Mouse (Mus musculus): Measurements from ENCODE around the gene Fam210b. TPM values are rescaled to one million over a fixed set of nuclear protein-coding genes. Genes with fewer than 3 reads are reported as not detected.
"Not testable (repeated sequence)": the region's sequence is repeated elsewhere in the genome, so short reads cannot be mapped to it uniquely, and the experiment has no call there.

Fam210b gene
- total RNA-seq (2021): 1 to 10 TPM; 6.1 to 6.5 TPM

GRCm38 (mm10) chr2:172345258-172345738, at the start of gene Fam210b:
Gene Fam210b, plus strand, starts transcription at chr2:172345565.
- intact Hi-C loops (cut with DNase I): no loop called here
- peak; percentile 96 for DNase-seq (ENCODE audit: low spot score)

GRCm38 (mm10) chr2:172298083-172298482, 47.3 kb upstream of the Fam210b start:
- intact Hi-C loops (cut with DNase I): no loop called here
- no peak for DNase-seq (ENCODE audit: low spot score)

- DNase-seq (ENCODE audit: low spot score): no peak
- intact Hi-C loops (cut with DNase I): no loop called here
Observed at GRCm38 (mm10) chr2:172298542-172298941, 46.8 kb upstream of the Fam210b start.

GRCm38 (mm10) chr2:172299126-172299921, 46.0 kb upstream of the Fam210b start:
- intact Hi-C loops (cut with DNase I): no loop called here

GRCm38 (mm10) chr2:172302396-172302795, 43.0 kb upstream of the Fam210b start:
- intact Hi-C loops (cut with DNase I): no loop called here
- DNase-seq (ENCODE audit: low spot score): no peak

More at GRCm38 (mm10) chr2:172299126-172299921, 46.0 kb upstream of the Fam210b start:
- DNase-seq (ENCODE audit: low spot score): no peak

GRCm38 (mm10) chr2:172304118-172304708, 41.2 kb upstream of the Fam210b start:
- no peak for DNase-seq (ENCODE audit: low spot score)
- intact Hi-C loops (cut with DNase I): no loop called here

GRCm38 (mm10) chr2:172305546-172305945, 39.8 kb upstream of the Fam210b start:
- not testable (repeated sequence) for DNase-seq (ENCODE audit: low spot score)

GRCm38 (mm10) chr2:172306544-172306943, 38.8 kb upstream of the Fam210b start:
- intact Hi-C loops (cut with DNase I): no loop called here
- DNase-seq (ENCODE audit: low spot score): no peak

More at GRCm38 (mm10) chr2:172305546-172305945, 39.8 kb upstream of the Fam210b start:
- intact Hi-C loops (cut with DNase I): not testable (repeated sequence)

- intact Hi-C loops (cut with DNase I): no loop called here
- no peak for DNase-seq (ENCODE audit: low spot score)
Observed at GRCm38 (mm10) chr2:172311731-172312130, 33.6 kb upstream of the Fam210b start.

GRCm38 (mm10) chr2:172320878-172321277, 24.5 kb upstream of the Fam210b start:
- no peak for DNase-seq (ENCODE audit: low spot score)
- intact Hi-C loops (cut with DNase I): no loop called here

- intact Hi-C loops (cut with DNase I): no loop called here
- DNase-seq (ENCODE audit: low spot score): no peak
Observed at GRCm38 (mm10) chr2:172328248-172328647, 17.1 kb upstream of the Fam210b start.

GRCm38 (mm10) chr2:172329179-172329578, 16.2 kb upstream of the Fam210b start:
- intact Hi-C loops (cut with DNase I): loop anchor here (1.0 kb wide), 1 partner anchor 108 kb away; no protein-coding TSS in a partner anchor
- no peak for DNase-seq (ENCODE audit: low spot score)

GRCm38 (mm10) chr2:172338206-172338942, 7.0 kb upstream of the Fam210b start:
- intact Hi-C loops (cut with DNase I): no loop called here

GRCm38 (mm10) chr2:172340936-172341335, 4.4 kb upstream of the Fam210b start:
- no peak for DNase-seq (ENCODE audit: low spot score)
- intact Hi-C loops (cut with DNase I): no loop called here

More at GRCm38 (mm10) chr2:172338206-172338942, 7.0 kb upstream of the Fam210b start:
- DNase-seq (ENCODE audit: low spot score): no peak

- DNase-seq (ENCODE audit: low spot score): no peak
- intact Hi-C loops (cut with DNase I): no loop called here
Observed at GRCm38 (mm10) chr2:172341606-172342005, 3.8 kb upstream of the Fam210b start.

- intact Hi-C loops (cut with DNase I): no loop called here
- no peak for DNase-seq (ENCODE audit: low spot score)
Observed at GRCm38 (mm10) chr2:172343751-172344150, 1.6 kb upstream of the Fam210b start.

- intact Hi-C loops (cut with DNase I): no loop called here
- DNase-seq (ENCODE audit: low spot score): no peak
Observed at GRCm38 (mm10) chr2:172344669-172345068, 696 bp upstream of the Fam210b start.

GRCm38 (mm10) chr2:172346034-172346929, 917 bp downstream of the Fam210b start:
- DNase-seq (ENCODE audit: low spot score): peak; percentile 16
- intact Hi-C loops (cut with DNase I): loop anchor here (2.0 kb wide), 2 partner anchors 23 to 95 kb away; partner anchors contain the start of gene Rtf2

- DNase-seq (ENCODE audit: low spot score): no peak
- intact Hi-C loops (cut with DNase I): loop anchor here (2.0 kb wide), 2 partner anchors 22 to 94 kb away; partner anchors contain the start of gene Rtf2
Observed at GRCm38 (mm10) chr2:172346933-172347611, 1.7 kb downstream of the Fam210b start.

All from heart, postnatal 25 days (tissue).